Mouse (Mus musculus) neutrophil, adult 65 days (primary cell): ENCODE results near the gene Zgrf1. TPM values are rescaled to one million over a fixed set of nuclear protein-coding genes. Genes with fewer than 3 reads are reported as not detected.

Source experiments
- total RNA-seq: library from RNA; stranded (reverse); gene quantifications from 2 replicates; pipeline ENCODE4 v1.2.4, GENCODE M21; 2023

Gene Zgrf1
- 12.9 and 19.5 TPM in 2 replicates for total RNA-seq

GRCm38 (mm10) chr3:127552973-127553719 is at the start of gene Zgrf1, which contains the start of gene Larp7:
Gene Zgrf1, plus strand, starts transcription at chr3:127553489.
Gene Larp7, minus strand, starts transcription at chr3:127553349.

GRCm38 (mm10) chr3:127633080-127634032 is 80.1 kb downstream of the Zgrf1 start, which contains the start of gene Neurog2:
Gene Neurog2, plus strand, starts transcription at chr3:127633135.

Other genes with a start within 250 kb of the Zgrf1 start
- 2.3 and 3.5 TPM in 2 replicates for gene Ank2, start 54.1 kb upstream of the Zgrf1 start, total RNA-seq
- 23.7 and 27.5 TPM in 2 replicates for gene Larp7, start 140 bp upstream of the Zgrf1 start, total RNA-seq
- gene Neurog2, start 79.6 kb downstream of the Zgrf1 start, total RNA-seq: not detected in 2 replicates
- 42.8 and 66.2 TPM in 2 replicates for gene Alpk1, start 227.0 kb downstream of the Zgrf1 start, total RNA-seq
- gene Tifa, start 236.3 kb downstream of the Zgrf1 start, total RNA-seq: 29.2 and 38.3 TPM in 2 replicates